Mouse (Mus musculus) thymus, adult 2 months (tissue): ENCODE measurements around the gene Gm15737. TPM values are rescaled to one million over a fixed set of nuclear protein-coding genes. Genes with fewer than 3 reads are reported as not detected.

Experiments
- DNase-seq: peaks from one replicate; pipeline ENCODE4 v3.0.0; 2021
- H3K27ac ChIP-seq: fragments of 200-500 bp; 2 replicates; pipeline ENCODE4 v1.5.1; 2012; ENCODE audit warnings: low read length, control low read depth; ENCODE audit not compliant: control insufficient read depth, insufficient read depth
- H3K27me3 ChIP-seq: fragments of 200-500 bp; 2 replicates; pipeline ENCODE4 v1.6.1; 2012; ENCODE audit warnings: mild to moderate bottlenecking, low read length, moderate library complexity, mixed read lengths; ENCODE audit not compliant: control insufficient read depth, insufficient read depth
- H3K36me3 ChIP-seq: fragments of 200-500 bp; 2 replicates; pipeline ENCODE4 v1.6.1; 2012; ENCODE audit warnings: mild to moderate bottlenecking, low read length, moderate library complexity; ENCODE audit not compliant: control insufficient read depth, insufficient read depth
- H3K4me1 ChIP-seq: fragments of 200-500 bp; replicated peaks from 2 replicates; pipeline ENCODE4 v1.6.1; 2012; ENCODE audit warnings: low read length; ENCODE audit not compliant: control insufficient read depth, insufficient read depth
- H3K4me3 ChIP-seq: fragments of 200-500 bp; 2 replicates; pipeline ENCODE4 v1.5.1; 2012; ENCODE audit warnings: mild to moderate bottlenecking, low read length, control low read depth, moderate library complexity; ENCODE audit not compliant: control insufficient read depth, insufficient read depth
- CTCF ChIP-seq: fragments of 200-500 bp; IDR thresholded peaks from 2 replicates; pipeline ENCODE4 v1.5.1; 2012; ENCODE audit warnings: mild to moderate bottlenecking, control low read depth, low read length, moderate library complexity, borderline replicate concordance; ENCODE audit not compliant: control insufficient read depth, poor library complexity, insufficient read depth; ENCODE audit errors: extremely low read depth
- POLR2A ChIP-seq: fragments of 200-500 bp; IDR thresholded peaks from 2 replicates; pipeline ENCODE4 v1.6.1; 2012; ENCODE audit warnings: mild to moderate bottlenecking, low read length, control low read depth, moderate library complexity; ENCODE audit not compliant: control insufficient read depth, poor library complexity, insufficient read depth; ENCODE audit errors: extremely low read depth
- WGBS: fragments of 180-500 bp; shearing (Covaris S2); methylation state at CpG from one replicate; pipeline ENCODE4 v1.1.7; 2018; 5-methylcytosine and 5-hydroxymethylcytosine counted together
- polyA plus RNA-seq: library from polyadenylated mRNA; depleted of rRNA; stranded (reverse); fragments of >200 nt; gene quantifications from 2 replicates; pipeline ENCODE4 v1.2.3, GENCODE M21; 2012; rRNA removed

Gene Gm15737
- polyA plus RNA-seq: not detected in 2 replicates

DNA sequence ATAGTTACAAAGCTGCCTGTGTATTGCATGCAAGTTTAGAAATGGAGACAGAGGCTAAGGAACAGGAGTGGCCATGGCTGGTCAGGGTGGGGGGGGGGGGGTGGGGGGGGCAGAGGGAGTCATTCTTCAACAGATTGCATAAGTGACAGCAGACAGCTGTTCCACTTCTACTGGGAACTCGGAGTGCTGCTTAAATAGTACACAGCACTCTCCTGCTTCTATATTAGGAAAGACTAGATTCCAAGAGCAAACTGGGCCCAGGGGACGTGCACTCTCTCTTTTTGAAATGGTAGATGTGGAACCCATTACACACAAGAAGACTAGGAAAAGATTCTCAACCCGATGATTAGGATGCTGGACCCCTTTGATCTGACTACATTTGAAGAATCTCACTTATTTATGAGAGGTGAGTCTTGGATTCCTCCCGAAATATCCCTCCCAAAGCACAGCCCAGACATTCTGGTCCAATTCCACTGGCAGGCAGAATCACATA is at the start of gene Gm15737:
Gene Gm15737, plus strand, starts transcription at position 269 of the 493 bp plus-strand sequence.
- no peak within 1 kb of the TSS for H3K4me3 ChIP-seq
- no peaks in the 10 kb centered on the region for H3K36me3 ChIP-seq
- DNase-seq: no peak
- no peaks in the 10 kb centered on the region for H3K4me1 ChIP-seq
- no peak within 1 kb of the TSS for H3K27ac ChIP-seq
- no peak for TF ChIP-seq POLR2A
- TF ChIP-seq CTCF: no peak
- WGBS: 88% methylated on average over 4 of the region's 4 CpGs
- no peaks in the 10 kb centered on the region for H3K27me3 ChIP-seq

DNA sequence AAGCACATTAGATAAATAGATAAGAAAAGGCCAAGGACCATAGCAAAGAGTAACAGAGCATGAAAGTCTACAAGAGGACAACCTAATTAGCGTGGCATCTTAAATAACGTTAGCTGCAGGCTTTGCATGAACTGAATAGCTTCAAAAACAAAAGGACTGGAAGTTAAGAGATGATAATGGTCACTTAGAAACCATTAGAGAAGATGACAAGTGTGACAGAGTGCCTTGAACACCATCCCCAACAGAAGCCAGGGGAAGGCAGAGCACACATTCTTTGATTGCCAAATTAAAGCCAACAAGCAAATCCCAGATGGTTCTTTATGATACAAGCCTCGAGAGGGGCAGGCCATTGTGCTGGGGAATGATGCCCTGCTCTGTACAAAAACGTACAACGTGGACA is 47.6 kb upstream of the Gm15737 start:
- 82% methylated on average over 5 of the region's 5 CpGs for WGBS
- no peak for DNase-seq
- TF ChIP-seq CTCF (no peak), POLR2A (no peak)

DNA sequence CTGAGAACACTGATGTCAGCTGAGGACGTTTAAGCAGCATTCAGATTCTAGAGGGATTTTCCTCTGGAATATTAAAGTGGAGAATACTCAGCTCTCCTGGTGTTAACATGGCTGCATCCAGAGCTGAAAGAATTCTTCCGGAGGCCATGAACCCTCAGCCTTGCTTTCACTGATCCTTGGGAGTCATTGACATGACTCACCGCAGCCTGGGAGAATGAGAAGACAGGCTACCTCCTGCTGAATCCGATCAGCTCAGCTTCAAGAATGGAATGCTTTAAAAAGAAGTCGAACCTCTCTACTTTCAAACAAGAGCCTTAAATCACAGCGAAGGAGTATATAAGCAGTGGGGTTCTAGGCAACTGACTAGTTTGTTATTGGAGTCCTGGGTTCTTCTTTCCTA is 47.2 kb upstream of the Gm15737 start:
- WGBS: 87% methylated on average over 6 of the region's 6 CpGs
- Histone ChIP-seq H3K36me3 (no peaks in the 10 kb centered on the region), H3K27me3 (no peaks in the 10 kb centered on the region), H3K4me1 (no peaks in the 10 kb centered on the region), H3K4me3 (no peak overlapping the region), H3K27ac (no peak overlapping the region)
- TF ChIP-seq CTCF (no peak), POLR2A (no peak)
- DNase-seq: no peak

More for the DNA sequence above, 47.6 kb upstream of the Gm15737 start:
- H3K36me3 ChIP-seq: no peaks in the 10 kb centered on the region
- H3K4me3 ChIP-seq: no peak overlapping the region
- H3K27me3 ChIP-seq: no peaks in the 10 kb centered on the region
- no peaks in the 10 kb centered on the region for H3K4me1 ChIP-seq
- H3K27ac ChIP-seq: no peak overlapping the region

DNA sequence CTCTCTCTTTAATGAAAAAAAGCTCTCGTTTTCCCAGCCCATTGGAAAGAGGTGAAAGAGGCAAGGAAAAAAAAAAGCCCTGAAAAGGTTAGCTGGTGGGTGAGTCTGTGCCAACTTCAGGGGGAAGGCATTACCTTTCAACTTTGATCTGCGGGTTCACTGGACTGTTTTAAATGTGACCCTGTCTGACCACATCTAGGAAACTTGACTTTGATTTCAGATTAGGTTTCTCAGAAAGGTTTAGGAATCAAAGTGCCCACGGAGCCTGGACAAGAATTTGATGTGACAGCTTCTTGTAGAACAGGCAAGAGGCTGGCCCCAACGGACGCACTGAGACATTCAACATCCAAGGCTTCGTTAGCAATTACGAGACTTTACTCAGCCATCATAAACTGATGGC is 45.2 kb upstream of the Gm15737 start:
- Histone ChIP-seq H3K27me3 (no peaks in the 10 kb centered on the region), H3K4me1 (no peaks in the 10 kb centered on the region), H3K27ac (no peak overlapping the region), H3K4me3 (no peak overlapping the region), H3K36me3 (no peaks in the 10 kb centered on the region)
- DNase-seq: no peak
- TF ChIP-seq POLR2A (no peak), CTCF (no peak)
- 88% methylated on average over 7 of the region's 7 CpGs for WGBS

DNA sequence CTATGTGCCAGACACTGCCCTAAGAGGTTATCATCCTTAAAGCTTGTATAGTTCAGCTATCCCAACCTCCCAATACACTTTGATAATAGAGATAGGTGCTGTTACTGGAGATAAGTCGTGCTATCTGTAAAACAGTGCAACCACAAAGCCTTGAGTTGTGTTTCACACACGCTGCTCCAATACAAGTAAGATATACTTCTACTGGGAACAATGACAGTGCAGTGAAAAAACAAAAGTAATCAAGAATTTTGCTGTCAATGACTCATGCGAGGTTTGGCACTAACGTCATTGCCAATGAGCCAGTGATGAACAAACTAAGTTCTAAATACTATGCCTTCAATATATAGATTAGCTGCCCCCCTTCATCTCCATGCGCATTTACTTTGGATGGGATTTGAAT is 42.6 kb upstream of the Gm15737 start:
- no peaks in the 10 kb centered on the region for H3K4me1 ChIP-seq
- no peak overlapping the region for H3K27ac ChIP-seq
- TF ChIP-seq CTCF: no peak
- no peak for TF ChIP-seq POLR2A
- DNase-seq: no peak
- WGBS: 81% methylated on average over 5 of the region's 5 CpGs
- no peak overlapping the region for H3K4me3 ChIP-seq
- H3K36me3 ChIP-seq: no peaks in the 10 kb centered on the region
- no peaks in the 10 kb centered on the region for H3K27me3 ChIP-seq

DNA sequence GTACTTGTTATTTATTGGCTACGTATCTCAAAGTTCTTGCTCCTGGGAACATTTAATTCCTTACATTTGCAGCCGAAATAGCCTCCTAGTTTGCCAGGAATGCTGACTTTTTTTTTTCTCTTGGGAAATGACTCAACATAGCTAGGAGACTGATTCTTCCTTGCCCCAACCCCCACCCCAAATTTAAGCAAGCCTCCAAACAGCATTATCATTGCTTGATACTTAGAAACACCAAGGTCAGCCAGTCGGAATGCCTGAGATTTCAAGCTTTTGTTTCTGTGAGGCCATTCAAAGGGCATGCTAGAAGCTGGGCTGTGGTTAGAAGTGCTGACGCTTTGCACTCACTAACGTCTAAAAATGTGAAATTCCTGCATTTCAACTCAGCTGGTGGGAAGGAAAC is 41.8 kb upstream of the Gm15737 start:
- 74% methylated on average over 5 of the region's 5 CpGs for WGBS
- TF ChIP-seq POLR2A (no peak), CTCF (no peak)
- no peaks in the 10 kb centered on the region for H3K4me1 ChIP-seq
- H3K27ac ChIP-seq: no peak overlapping the region
- no peaks in the 10 kb centered on the region for H3K36me3 ChIP-seq
- no peak for DNase-seq
- no peak overlapping the region for H3K4me3 ChIP-seq
- H3K27me3 ChIP-seq: no peaks in the 10 kb centered on the region

DNA sequence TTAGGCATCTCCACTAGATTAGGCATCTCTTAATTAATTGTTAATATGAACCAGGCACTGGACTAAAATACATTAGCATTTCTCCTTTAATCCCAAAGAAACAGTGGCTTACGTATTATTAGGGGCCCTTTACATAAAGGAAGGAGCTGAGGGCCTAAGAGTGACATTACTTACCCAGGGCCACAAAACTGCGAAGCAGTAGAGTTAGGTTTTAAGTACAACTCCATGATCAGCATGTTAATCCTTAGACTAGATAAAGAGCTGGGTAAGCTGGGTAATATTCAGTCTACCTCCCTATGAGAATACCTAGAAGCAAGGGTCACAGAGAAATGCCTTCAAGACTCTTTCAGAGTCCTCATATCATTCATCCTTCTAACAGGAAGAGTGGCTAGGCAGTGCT is 40.0 kb upstream of the Gm15737 start:
- Histone ChIP-seq H3K27me3 (no peaks in the 10 kb centered on the region), H3K4me1 (no peaks in the 10 kb centered on the region), H3K4me3 (no peak overlapping the region), H3K27ac (no peak overlapping the region), H3K36me3 (no peaks in the 10 kb centered on the region)
- TF ChIP-seq CTCF: no peak
- DNase-seq: no peak
- 93% methylated on average over 2 of the region's 2 CpGs for WGBS
